Mouse (Mus musculus) embryonic facial prominence, embryonic 15.5 days (tissue): ENCODE results near the gene Kcnq4. TPM values are rescaled to one million over a fixed set of nuclear protein-coding genes. Genes with fewer than 3 reads are reported as not detected.

Experiments used
- ATAC-seq: fragments of 200-750 bp; cut with Nextera tagmentation; 2 replicates; pipeline ENCODE4 v1.8.0; 2017; ENCODE audit warnings: low read depth, moderate TSS enrichment; ENCODE audit not compliant: insufficient number of reproducible peaks, low FRiP score, low TSS enrichment
- H3K27ac ChIP-seq: fragments of 300-500 bp; sonication (generic); replicated peaks from 2 replicates; pipeline ENCODE4 v1.5.1; 2015; ENCODE audit warnings: mild to moderate bottlenecking, inconsistent platforms
- H3K27me3 ChIP-seq: fragments of 300-500 bp; sonication (generic); 2 replicates; pipeline ENCODE4 v1.6.1; 2015; ENCODE audit warnings: inconsistent platforms
- H3K36me3 ChIP-seq: fragments of 300-500 bp; sonication (generic); 2 replicates; pipeline ENCODE4 v1.6.1; 2015; ENCODE audit warnings: mild to moderate bottlenecking, inconsistent platforms
- H3K4me1 ChIP-seq: fragments of 300-500 bp; sonication (generic); 2 replicates; pipeline ENCODE4 v1.6.1; 2015; ENCODE audit warnings: inconsistent platforms
- H3K4me2 ChIP-seq: fragments of 300-500 bp; sonication (generic); replicated peaks from 2 replicates; pipeline ENCODE4 v1.6.1; 2015; ENCODE audit warnings: mild to moderate bottlenecking, inconsistent platforms
- H3K4me3 ChIP-seq: fragments of 300-500 bp; sonication (generic); replicated peaks from 2 replicates; pipeline ENCODE4 v1.5.1; 2015; ENCODE audit warnings: mild to moderate bottlenecking, inconsistent platforms
- H3K9ac ChIP-seq: fragments of 300-500 bp; sonication (generic); 2 replicates; pipeline ENCODE4 v1.6.1; 2015; ENCODE audit warnings: inconsistent platforms
- H3K9me3 ChIP-seq: fragments of 300-500 bp; sonication (generic); replicated peaks from 2 replicates; pipeline ENCODE4 v1.6.1; 2016; ENCODE audit warnings: inconsistent platforms
- WGBS: fragments of 180-500 bp; shearing (Covaris S2); methylation state at CpG from one replicate; pipeline ENCODE4 v1.1.7; 2015; 5-methylcytosine and 5-hydroxymethylcytosine counted together
- polyA plus RNA-seq: library from polyadenylated mRNA; unstranded; fragments of >200 nt; fragmentation: Nextera tagmentation; extraction: Ambion mirVana; gene quantifications from 2 replicates; pipeline ENCODE4 v1.2.1, GENCODE M21; 2015

Gene Kcnq4
- polyA plus RNA-seq, 1 experiment from 2014 or later: 5.5 TPM

DNA sequence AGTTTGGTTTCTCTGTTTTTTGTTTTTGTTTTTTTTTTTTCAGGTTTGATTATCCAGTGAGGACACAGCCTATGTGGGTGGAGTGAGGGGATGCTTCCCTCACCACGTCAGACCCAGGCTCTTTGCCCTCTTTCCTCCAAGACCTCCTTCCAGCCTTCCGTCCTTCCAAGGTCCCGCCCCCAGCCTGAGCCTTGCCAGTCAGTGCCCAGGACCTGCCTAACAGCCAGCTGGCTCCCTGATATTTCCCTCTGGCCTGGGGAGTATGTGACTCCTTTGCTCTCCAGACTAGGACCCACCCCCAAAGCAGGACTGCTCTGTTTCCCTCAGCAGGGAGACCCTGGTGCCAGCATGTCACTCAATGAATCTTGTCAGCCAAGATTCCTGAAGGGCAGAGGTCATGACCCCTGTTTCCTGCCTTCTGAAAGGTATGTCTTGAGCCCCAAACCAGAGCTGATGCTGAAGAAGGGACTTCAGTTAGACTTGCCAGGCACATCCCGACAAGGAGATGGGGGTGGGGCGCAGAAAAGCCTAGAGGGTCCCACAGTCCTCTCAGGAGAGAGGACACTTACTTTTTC, 22.8 kb downstream of the Kcnq4 start:
- Histone ChIP-seq H3K4me1 (peaks cover 19% of the 10 kb centered on the region), H3K4me3 (no peak overlapping the region), H3K9me3 (no peaks in the 10 kb centered on the region), H3K27me3 (no peaks in the 10 kb centered on the region), H3K27ac (no peak overlapping the region), H3K9ac (no peak overlapping the region), H3K4me2 (no peak overlapping the region), H3K36me3 (no peaks in the 10 kb centered on the region)
- 25% methylated on average over 5 of the region's 5 CpGs for WGBS
- ATAC-seq: no peak

DNA sequence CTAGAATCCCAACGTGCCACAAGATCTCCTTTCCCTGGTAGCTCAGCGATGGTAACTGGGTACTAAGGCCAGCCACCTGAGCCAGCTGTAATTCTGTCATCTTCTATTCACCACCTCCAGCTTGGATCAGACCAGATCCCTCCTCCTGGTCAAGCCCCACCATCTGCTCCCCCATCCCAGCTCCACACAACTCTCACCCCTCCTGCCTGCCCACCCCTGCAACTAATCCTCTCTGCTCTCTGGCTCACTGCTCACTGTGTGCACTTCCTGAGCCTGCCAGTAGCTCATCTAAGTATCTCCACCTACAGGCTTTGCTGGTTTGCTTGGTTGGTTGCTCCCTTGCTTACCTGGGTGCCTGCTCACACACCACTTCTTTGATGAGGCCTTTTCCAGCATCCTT, 26.8 kb downstream of the Kcnq4 start:
- H3K9ac ChIP-seq: no peak overlapping the region
- no peak overlapping the region for H3K4me2 ChIP-seq
- no peak overlapping the region for H3K27ac ChIP-seq
- peaks cover 9% of the 10 kb centered on the region for H3K4me1 ChIP-seq
- no peaks in the 10 kb centered on the region for H3K9me3 ChIP-seq
- no peaks in the 10 kb centered on the region for H3K27me3 ChIP-seq
- no peak for ATAC-seq
- no peak overlapping the region for H3K4me3 ChIP-seq
- WGBS: 76% methylated on average over 2 of the region's 2 CpGs
- no peaks in the 10 kb centered on the region for H3K36me3 ChIP-seq

DNA sequence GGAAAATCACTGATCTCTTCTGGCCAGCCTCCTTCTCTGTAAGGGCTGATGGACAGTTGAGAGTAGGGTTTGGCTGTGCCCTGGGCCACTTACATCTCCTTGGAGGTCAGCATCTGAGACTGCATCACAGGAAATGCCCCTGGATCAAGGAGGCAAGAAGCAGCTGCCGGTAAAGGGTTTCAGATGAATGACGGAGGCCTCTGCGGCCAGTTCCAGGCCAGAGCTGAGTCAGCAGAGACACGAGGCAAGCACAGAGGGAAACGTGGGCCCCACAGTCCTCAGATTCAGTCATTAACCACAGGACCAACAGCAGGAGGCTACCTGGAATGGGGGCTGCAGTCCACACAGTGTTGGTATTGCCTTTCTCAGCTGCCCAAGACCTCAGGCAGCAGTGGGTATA, 29.3 kb downstream of the Kcnq4 start:
- 23% methylated on average over 5 of the region's 5 CpGs for WGBS
- no peak overlapping the region for H3K4me2 ChIP-seq
- H3K4me1 ChIP-seq: peaks cover 18% of the 10 kb centered on the region
- no peaks in the 10 kb centered on the region for H3K9me3 ChIP-seq
- ATAC-seq: no peak
- no peaks in the 10 kb centered on the region for H3K36me3 ChIP-seq
- H3K9ac ChIP-seq: no peak overlapping the region
- no peak overlapping the region for H3K4me3 ChIP-seq
- H3K27me3 ChIP-seq: no peaks in the 10 kb centered on the region
- H3K27ac ChIP-seq: no peak overlapping the region

GRCm38 (mm10) chr4:120717591-120717990, 30.8 kb downstream of the Kcnq4 start:
- Histone ChIP-seq H3K9ac (no peak overlapping the region), H3K36me3 (no peaks in the 10 kb centered on the region), H3K27me3 (no peaks in the 10 kb centered on the region), H3K27ac (no peak overlapping the region), H3K4me2 (no peak overlapping the region), H3K4me1 (peaks cover 30% of the 10 kb centered on the region), H3K9me3 (no peaks in the 10 kb centered on the region), H3K4me3 (no peak overlapping the region)
- WGBS: 67% methylated on average over 8 of the region's 8 CpGs
- no peak for ATAC-seq

DNA sequence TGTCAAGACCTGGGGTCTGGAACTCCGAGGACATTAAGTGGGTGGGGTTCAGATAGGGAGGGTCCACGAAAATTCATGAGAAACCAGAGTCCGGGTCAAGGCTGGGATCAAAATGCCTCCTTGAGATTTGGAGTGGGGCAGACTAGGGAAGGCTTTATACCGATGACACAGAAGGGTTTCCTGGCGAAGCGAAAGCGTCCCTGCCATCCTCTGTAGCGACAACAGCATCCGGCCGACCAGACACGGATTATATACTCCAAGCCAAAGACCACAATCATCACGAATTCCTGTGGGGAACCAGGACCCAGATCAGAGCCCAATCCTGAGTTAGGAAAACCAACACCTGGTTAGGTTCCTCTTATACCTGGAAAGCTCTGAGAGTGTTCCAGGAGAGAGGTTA, 31.6 kb downstream of the Kcnq4 start:
- 19% methylated on average over 12 of the region's 12 CpGs for WGBS
- no peak overlapping the region for H3K9ac ChIP-seq
- H3K36me3 ChIP-seq: no peaks in the 10 kb centered on the region
- no peak overlapping the region for H3K27ac ChIP-seq
- H3K27me3 ChIP-seq: no peaks in the 10 kb centered on the region
- H3K4me2 ChIP-seq: peak overlapping the region; percentile 76
- H3K4me1 ChIP-seq: peaks cover 39% of the 10 kb centered on the region
- peak overlapping the region; percentile 43 for H3K4me3 ChIP-seq
- no peak for ATAC-seq
- H3K9me3 ChIP-seq: no peaks in the 10 kb centered on the region

GRCm38 (mm10) chr4:120716141-120716571, 32.3 kb downstream of the Kcnq4 start:
- WGBS: 1% methylated on average over 12 of the region's 12 CpGs
- H3K9me3 ChIP-seq: no peaks in the 10 kb centered on the region
- ATAC-seq: peak; percentile 86
- peak overlapping the region; percentile 76 for H3K4me2 ChIP-seq
- no peaks in the 10 kb centered on the region for H3K27me3 ChIP-seq
- peak overlapping the region; percentile 43 for H3K4me3 ChIP-seq
- H3K4me1 ChIP-seq: peaks cover 44% of the 10 kb centered on the region
- no peak overlapping the region for H3K27ac ChIP-seq
- no peak overlapping the region for H3K9ac ChIP-seq
- no peaks in the 10 kb centered on the region for H3K36me3 ChIP-seq

GRCm38 (mm10) chr4:120713856-120714497, 34.4 kb downstream of the Kcnq4 start:
- no peak for ATAC-seq
- WGBS: 76% methylated on average over 6 of the region's 6 CpGs
- H3K9me3 ChIP-seq: no peaks in the 10 kb centered on the region
- H3K36me3 ChIP-seq: no peaks in the 10 kb centered on the region
- H3K4me1 ChIP-seq: peaks cover 45% of the 10 kb centered on the region
- H3K27me3 ChIP-seq: no peaks in the 10 kb centered on the region
- H3K4me2 ChIP-seq: no peak overlapping the region
- no peak overlapping the region for H3K27ac ChIP-seq
- H3K4me3 ChIP-seq: no peak overlapping the region
- no peak overlapping the region for H3K9ac ChIP-seq

DNA sequence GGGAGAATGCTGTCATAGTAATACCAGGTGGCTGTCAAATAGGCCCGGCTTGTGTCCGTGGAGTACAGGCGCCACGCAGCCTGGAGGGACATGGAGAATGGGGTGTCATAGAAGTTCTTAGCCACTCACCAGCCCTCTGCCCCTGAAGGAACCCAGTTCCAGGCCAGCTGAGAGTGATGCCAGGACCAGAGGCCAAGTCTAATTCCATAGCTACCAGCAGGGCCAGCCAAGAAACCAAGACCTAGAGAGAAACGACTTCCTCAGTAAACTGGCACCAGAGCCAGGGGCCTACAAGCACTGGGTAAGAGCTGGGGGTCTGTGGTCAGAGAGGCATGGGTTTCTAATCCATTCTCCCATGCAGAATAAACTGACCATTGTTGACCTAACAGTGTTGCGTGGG, 35.4 kb downstream of the Kcnq4 start:
- no peak overlapping the region for H3K27ac ChIP-seq
- H3K27me3 ChIP-seq: no peaks in the 10 kb centered on the region
- no peak overlapping the region for H3K4me3 ChIP-seq
- WGBS: 86% methylated on average over 6 of the region's 6 CpGs
- ATAC-seq: no peak
- H3K4me1 ChIP-seq: peaks cover 45% of the 10 kb centered on the region
- H3K9me3 ChIP-seq: no peaks in the 10 kb centered on the region
- no peaks in the 10 kb centered on the region for H3K36me3 ChIP-seq
- no peak overlapping the region for H3K9ac ChIP-seq
- H3K4me2 ChIP-seq: no peak overlapping the region

DNA sequence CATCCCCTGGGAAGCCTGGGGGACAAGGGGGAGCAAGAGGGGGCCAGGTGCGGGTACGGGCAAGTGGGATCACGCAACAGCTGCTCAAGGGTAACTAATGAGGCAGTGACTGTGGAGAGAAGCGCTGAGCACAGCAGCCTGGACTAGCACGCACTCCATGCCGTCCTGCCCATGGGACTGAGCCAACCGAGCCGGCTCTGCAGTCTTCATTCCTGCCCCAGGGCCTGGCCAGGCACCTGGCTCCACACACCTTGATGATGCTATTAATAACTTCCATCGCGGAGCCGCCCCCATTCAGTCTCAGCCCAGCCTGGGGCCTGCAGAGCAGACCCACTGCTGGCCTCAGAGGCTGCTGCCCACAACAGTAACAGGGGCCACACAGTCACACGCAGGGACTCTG, 36.2 kb downstream of the Kcnq4 start:
- Histone ChIP-seq H3K4me1 (peaks cover 45% of the 10 kb centered on the region), H3K9me3 (no peaks in the 10 kb centered on the region), H3K27ac (no peak overlapping the region; the same call in 1 of the 2 replicates), H3K4me3 (no peak overlapping the region), H3K4me2 (no peak overlapping the region), H3K27me3 (no peaks in the 10 kb centered on the region), H3K9ac (no peak overlapping the region), H3K36me3 (no peaks in the 10 kb centered on the region)
- ATAC-seq: no peak
- WGBS: 60% methylated on average over 12 of the region's 12 CpGs

DNA sequence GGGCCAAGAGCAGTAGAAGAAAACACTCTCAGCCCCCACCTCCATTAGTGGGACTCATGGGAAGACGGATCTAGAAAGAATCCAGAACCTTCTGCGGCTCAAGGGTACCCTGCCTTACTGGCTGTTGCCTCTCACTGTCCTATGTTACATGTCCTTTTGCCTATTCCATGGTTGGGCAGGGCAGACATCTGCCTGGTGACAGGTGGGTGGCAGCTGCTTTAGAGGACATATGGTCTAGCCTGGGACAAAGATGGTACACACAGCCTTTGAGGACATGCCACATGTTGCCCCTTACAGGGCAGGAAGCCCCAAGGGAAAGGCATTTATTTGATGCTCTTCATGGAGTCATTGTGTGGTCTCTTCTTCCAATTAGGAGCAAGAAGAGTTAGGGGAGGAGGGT, 45.9 kb downstream of the Kcnq4 start:
- H3K4me2 ChIP-seq: no peak overlapping the region
- 97% methylated on average over 2 of the region's 2 CpGs for WGBS

DNA sequence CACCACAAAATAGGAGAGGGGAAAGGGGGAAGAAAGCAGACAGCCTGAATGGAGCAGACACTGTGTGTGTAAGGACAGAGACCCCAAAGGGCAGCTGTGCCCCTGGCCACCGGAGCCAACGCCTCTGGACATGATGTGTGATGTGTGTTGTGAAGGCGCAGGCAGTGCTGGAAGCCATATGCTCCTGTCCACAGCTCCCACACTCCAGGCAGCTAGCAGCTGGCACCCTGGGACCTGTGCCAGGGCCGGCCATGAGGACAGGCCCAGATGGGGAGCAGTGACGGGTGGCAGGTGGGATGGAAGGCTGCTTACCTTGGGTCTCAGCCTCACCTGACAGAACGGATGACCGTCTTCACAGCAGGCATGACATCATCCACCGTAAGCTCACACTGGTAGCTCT, 46.4 kb downstream of the Kcnq4 start:
- Histone ChIP-seq H3K27ac (no peak overlapping the region), H3K4me3 (no peak overlapping the region), H3K9ac (no peak overlapping the region), H3K36me3 (no peaks in the 10 kb centered on the region), H3K4me1 (no peaks in the 10 kb centered on the region), H3K27me3 (peaks cover 18% of the 10 kb centered on the region), H3K9me3 (no peaks in the 10 kb centered on the region), H3K4me2 (no peak overlapping the region)
- WGBS: 85% methylated on average over 8 of the region's 8 CpGs
- ATAC-seq: no peak

More for the DNA sequence above, 45.9 kb downstream of the Kcnq4 start:
- Histone ChIP-seq H3K27me3 (peaks cover 13% of the 10 kb centered on the region), H3K9me3 (no peaks in the 10 kb centered on the region), H3K27ac (no peak overlapping the region), H3K4me1 (no peaks in the 10 kb centered on the region), H3K36me3 (no peaks in the 10 kb centered on the region), H3K4me3 (no peak overlapping the region), H3K9ac (no peak overlapping the region)
- ATAC-seq: no peak

GRCm38 (mm10) chr4:120701180-120701579, 47.2 kb downstream of the Kcnq4 start:
- no peak for ATAC-seq
- 66% methylated on average over 3 of the region's 3 CpGs for WGBS
- no peaks in the 10 kb centered on the region for H3K9me3 ChIP-seq
- no peaks in the 10 kb centered on the region for H3K4me1 ChIP-seq
- no peak overlapping the region for H3K4me3 ChIP-seq
- H3K27ac ChIP-seq: no peak overlapping the region
- no peaks in the 10 kb centered on the region for H3K36me3 ChIP-seq
- no peak overlapping the region for H3K4me2 ChIP-seq
- no peak overlapping the region for H3K9ac ChIP-seq
- peaks cover 18% of the 10 kb centered on the region for H3K27me3 ChIP-seq
